Mouse (Mus musculus) CH12F3 (cell line): ENCODE measurements around the gene Wwc1.
"Not testable (repeated sequence)": the region's sequence is repeated elsewhere in the genome, so short reads cannot be mapped to it uniquely, and the experiment has no call there.

ENCODE experiments used
- in situ Hi-C: fragments of 300-500 bp; cut with MboI; formaldehyde crosslinking; loops from 2 replicates; pipeline ENCODE4 v1.14.3; 2020; ENCODE audit warnings: low sequenced_read_pairs

Wwc1 gene

DNA sequence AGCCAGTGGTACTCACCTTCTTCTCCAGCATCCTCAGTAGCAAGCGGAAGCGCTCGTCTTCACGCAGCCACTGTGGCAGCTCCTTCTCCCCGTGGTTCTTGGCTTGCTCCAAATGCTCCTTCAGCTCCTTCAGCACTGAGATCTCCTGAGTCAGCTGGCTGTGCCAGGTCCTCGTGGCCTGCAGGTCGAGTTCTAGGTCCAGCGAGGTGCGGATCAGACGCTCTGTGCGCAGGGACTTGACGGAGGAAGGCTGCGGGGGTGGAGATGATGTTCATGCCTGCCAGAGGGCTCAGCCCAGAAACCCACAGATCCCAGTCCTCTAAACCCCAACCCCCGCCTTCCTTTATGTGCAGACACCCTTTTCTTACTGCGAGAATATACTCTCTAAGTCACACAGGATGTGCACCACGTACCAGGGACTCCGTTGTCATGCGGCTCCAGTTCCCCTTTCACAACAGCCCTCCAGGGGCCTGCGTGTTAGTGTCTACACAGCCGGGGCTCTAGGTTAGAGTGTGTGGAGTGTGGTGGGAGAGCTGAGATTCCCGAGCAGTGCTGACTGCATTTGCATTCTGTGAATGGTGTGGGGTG, 138.5 kb downstream of the Wwc1 start:
- in situ Hi-C loops, result no loop called here

DNA sequence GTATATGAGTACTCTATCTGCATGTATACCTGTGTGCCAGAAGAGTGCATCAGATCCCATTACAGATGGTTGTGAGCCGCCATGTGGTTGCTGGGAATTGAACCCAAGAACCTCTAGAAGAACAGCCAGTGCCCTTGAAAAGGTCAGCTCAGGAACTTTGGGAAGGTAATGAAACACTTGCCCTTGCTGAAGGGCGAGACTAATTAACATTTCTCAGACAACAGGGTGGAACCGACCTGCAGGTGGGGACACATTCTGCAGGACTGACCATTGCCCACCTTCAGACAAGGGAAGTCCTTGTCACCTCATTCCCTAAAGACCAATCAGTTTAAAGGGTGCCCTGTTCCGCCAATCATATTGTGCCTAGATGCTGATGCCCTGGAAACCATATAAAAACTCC, 139.5 kb downstream of the Wwc1 start:
- in situ Hi-C loops, result not testable (repeated sequence)

DNA sequence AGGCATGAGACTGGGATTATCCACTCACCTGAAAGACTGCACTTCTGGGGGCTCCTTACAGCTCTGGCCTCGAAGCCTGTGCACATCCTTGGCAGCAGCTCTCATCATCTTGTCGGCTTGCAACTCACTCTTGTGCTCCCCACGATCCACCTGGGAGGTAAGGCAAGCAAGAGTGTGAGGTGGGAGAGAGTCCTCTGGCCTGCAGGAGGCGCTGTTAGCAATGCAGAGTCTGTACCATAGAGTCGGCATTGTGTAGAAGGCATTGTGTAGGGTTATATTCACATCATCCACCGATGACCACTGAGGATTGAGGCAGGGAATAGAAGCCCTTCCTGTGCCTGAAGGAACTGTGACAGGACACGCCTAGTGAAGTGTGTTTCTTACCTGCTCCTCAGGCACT, 140.0 kb downstream of the Wwc1 start:
- in situ Hi-C loops, result no loop called here

DNA sequence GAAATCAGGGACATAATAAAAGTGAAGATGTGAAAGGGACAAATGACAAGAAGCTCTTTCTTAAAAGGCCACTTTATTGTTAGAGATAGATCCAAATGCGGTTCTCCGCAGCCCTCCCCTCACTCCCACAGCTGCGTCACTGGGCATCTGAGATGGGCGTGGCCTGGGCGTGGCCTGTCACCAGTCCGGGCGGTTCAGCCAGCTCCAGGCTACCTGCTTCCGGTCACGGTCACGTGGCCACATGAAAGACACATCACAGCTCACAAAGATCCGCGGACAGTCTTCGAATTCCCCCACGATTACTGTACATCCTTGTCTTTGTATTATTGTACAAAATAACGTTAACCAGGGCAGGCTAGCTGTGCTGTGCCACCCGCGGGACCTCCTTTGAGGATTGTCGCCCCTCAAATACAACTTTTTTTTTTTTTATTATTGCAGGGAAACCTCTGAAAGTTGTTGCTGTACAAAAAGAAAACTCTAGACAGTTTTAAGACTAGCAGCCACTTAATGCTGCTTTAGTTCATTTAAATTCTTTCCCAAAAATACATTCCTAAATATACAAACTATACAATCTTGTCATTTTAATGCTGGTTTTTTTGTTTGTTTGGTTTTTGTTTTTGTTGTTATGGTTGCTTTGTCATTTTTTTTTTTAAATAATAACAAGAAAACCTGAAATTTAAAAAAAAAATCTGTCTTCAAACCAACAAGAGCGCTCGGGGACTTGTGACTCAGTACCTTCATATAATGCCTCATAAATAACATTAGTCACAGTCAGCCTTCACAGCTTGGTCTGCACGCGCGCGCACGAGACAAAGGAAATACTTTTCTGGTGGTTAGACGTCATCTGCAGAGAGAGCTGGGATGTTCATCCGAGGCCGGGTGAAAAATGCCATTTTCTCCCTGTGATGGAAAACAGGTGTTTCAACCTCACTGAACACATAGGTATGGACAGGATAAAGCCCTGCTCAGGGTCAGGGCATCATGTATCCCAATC, 141.7 kb downstream of the Wwc1 start:
- in situ Hi-C loops, result no loop called here

DNA sequence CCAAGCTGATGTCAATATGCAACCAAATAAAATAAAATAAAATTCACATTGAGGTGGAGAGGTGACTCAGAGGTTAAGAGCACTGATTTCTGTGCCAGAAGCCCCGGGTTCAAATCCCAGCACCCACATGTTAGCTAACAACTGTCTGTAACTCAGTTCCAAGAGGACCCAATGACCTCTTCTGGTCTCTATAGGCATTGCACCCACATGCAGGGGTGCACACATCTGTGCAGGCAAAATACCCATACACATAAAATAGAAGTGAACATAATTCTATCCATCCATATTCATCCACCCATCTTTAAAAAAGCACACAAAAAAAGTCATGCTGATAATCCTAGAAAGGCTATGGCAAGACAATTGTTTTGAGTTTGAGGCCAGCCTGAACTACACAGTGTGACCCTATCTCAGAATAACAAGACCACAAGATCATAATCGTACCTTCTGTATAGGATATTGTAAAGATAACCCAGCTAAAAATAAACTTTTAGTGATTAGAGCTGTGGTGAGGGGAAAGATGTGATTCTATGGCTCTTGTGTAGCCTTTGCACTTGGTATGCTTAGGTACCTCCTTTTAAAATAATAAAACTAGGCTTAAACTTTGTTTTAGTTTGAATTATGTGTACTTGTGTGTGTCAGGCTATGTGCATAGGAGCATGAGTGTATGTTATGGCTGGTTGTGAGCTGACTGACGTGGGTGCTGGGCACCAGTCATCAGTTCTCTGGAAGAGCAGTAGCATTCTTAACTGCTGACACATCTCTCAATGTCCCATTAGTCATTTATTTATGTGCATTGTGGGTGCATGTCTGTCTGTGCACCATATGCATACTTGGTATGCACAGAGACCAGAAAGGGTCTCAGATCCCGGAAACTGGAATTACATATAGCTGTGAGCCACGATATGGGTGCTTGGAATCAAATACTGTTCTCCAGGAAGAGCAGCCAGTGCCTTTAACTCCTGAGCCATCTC, 142.9 kb downstream of the Wwc1 start:
- in situ Hi-C loops, result no loop called here

DNA sequence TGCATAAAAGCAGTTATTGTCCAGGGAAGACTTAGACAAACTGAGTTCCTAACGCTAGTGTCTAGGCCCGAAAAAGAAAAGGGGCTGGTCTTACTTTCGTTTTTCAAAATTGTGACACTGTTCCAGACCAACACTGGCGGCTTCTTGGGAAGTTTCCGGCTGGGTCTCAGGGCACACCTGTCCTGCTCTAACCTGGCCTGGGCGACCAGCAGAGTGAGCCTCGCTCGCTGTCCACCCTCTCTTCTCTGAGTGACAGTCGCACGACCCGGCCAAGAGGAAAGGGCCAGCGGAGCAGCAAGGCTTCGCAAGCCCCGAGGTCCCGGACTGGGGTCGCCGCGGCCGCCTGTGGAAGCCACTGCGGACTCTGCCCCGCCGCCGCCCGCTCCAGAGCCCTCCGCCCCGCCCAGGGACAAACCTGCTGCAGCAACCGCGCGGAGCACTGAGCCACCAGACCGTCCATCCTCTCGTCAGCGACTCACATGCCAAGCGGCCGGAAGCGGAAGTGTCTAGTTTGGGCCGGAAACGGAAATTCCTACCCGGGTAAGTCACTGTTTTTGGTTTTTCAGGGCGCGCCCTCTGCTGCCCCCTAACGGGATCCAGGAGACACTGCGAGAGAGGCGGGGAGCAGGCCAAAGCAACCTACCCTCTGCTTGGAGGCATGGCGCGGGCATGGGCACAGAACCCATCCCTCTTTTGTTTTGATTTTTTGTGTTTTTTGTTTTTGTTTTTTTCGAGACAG, 146.1 kb downstream of the Wwc1 start, which contains the start of gene Rars:
Gene Rars (minus strand): TSS at position 485 of the 739 bp plus-strand sequence.
- in situ Hi-C loops, result no loop called here

DNA sequence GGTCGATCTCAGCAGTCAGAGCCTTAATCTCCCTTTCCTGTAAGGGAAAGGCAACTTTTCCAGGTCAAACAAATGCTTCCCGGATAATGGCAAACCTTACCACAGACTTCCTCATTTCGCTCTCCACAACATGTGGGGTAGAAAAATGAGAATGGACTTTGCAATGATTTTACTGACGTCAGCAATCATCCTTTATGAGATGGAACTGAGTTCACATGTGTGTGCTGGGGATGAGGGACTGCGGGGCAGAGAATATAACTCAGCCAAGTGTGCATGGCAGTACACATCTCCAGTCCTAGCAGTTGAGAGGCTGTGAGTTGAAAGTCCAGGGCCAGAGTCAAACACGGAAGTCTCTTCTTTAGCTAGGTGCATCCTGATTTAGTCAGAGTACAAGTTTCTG, 147.1 kb downstream of the Wwc1 start:
- in situ Hi-C loops, result no loop called here

DNA sequence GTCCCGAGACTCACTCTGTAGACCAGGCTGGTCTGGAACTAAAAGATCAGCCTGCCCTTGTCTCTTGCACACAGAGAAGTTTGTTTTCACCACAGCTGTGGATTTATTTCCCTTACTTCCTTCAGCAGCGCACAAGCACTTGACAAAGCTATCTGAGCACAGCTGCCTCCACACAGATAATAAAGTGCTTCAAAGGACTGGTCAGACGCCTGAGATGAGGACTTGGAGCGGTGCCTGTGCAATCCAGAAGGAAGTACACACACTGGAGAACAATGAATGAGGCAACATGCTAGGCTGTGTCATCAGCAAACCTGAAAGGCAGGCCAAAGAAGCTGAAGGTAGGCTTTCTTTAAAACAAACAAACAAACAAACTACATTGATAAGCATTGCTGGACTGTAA, 148.2 kb downstream of the Wwc1 start:
- in situ Hi-C loops, result no loop called here

DNA sequence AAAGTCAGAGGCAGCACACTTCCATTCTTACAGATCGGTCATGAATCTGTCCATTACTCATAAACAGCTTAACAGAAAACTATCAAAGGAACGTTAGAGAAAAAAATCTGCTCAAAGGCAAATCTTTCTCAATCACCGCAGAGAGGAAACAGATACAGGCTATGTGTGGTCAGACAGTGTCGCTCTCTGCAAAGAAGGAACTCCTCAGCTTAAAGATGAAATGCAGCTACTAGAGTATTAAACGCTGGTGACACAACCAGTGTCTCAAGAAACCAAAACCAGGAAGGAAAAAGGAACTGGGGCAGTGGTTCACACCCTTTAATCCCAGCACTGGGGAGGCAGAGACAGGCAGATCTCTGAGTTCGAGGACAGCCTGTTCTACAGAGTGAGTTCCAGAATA, 152.6 kb downstream of the Wwc1 start:
- in situ Hi-C loops, result no loop called here

DNA sequence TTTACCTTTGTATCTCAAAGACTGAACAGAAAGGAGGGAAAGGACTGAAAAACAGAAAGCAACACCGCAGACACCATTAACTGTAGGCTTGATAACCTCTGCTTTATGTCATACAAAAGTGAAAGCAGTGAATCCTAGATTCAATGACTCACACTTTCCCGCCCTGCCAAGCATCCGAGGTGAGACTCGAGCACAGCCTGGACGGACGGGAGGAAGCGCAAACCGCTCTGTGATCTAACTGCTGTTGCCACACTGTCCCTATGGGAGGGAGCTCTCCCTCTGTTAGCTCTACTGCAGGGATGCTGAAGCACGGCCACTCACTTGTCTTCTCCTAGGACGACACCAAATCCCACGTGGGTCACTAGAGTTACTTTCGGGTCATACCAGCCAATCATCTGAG, 164.0 kb downstream of the Wwc1 start:
- in situ Hi-C loops, result no loop called here

DNA sequence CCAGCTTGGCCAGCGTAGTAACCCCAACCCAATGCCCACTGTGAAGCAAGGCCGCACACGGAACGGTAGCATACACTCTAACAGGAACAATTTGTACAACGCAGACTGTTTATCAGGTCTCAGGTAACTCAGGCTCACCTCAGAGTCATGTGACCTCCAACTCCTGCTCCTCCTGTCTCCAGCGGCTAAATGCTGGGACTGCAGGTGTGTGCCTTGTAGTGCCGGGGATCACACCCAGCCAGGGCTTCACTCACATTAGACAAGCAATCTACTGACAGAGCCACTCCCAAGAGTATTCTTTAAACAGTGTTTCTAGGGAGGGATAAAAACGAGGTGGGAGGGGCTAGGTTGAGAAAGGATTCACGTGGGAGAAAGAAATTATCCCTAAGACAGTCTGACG, 168.9 kb downstream of the Wwc1 start:
- in situ Hi-C loops, result no loop called here

DNA sequence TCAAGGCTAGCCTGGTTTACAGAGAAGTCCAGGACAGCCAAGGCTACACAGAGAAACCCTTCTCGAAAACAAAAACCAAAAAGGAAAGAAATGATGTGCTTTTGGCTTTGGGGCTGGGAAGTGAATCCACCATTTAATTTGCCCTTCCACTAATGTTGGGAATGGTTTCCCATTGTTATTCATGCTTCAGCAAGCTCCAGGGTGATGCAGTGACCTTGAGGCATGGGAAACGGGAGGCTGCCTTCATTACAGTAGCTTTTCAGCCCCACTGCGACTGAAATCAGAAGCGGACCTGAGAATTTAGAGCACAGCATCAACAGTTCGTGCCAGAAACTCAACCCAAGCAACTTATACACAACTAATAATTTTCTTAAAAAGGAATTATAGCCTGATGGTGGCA, 179.0 kb downstream of the Wwc1 start:
- in situ Hi-C loops, result no loop called here

DNA sequence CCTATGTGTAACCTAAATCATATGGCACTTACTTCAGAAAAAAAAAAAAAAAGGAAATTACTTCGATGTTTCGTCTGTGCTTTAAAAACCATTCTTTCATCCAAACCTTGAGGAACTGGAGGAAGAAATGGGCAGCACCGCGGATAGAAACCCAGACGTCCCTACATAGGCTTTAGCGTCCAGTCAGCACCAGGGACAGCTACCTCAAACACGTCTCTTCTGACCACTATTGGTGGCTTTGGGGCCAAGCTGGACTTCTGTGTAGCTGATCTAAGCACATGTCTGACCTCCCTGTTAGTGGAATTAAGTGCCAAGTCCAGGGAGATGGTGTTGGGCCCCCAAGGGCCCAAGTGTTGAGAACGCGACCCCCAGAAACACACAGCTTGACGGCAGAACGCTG, 181.5 kb downstream of the Wwc1 start, which contains the start of gene Fbll1:
Gene Fbll1 (minus strand): TSS at position 11 of the 400 bp plus-strand sequence.
- in situ Hi-C loops, result no loop called here

DNA sequence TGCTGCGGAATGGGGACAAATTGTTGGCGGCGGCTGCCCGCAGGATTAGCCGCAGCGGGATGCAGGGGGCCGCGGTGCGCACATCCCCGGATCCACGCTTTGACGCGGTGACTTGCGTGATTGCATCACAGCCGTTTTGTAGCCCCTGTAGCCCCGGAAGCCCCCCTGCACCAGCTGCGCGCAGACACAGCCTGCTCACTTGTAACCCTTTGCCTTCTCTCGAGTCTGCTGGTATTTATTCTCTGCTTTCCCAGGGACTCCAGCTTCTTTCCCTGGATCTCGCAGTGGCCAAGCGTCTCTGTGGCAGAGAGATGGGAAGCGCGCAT, 181.9 kb downstream of the Wwc1 start:
- in situ Hi-C loops, result no loop called here

DNA sequence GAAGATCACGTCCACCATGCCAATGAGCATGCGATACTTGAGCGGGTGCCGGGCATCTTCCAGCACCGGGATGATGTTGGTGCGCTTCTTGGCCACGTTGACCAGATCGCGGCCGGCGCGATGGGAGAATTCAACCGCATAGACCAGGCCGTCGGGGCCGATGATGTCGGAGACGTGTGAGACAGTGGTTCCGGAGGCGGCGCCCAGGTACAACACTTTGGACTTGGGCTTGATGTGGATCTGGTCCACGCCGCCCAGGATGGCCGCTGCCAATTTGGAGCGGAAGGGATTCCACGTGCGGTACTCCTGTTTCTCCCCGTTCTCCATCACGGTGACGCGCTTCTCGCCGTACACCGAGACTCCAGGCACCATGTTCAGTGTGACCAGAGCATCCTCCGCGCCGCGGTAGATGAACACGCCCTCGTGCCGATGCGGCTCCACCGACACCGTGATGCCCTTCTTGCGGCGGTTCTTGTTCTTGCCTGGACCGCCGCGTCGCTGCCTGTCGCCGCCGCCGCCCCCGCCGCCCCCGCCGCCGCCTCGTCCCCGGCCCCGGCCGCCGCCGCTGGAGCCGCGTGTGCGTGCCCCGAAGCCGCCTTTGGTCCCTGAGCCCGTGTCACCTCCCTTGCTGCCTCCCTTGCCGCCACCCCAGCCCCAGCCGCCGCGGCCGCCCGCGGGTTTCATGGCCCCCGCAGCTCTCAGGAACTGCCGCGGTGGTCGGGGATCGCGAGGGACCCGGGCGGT, 182.4 kb downstream of the Wwc1 start:
- in situ Hi-C loops, result no loop called here

DNA sequence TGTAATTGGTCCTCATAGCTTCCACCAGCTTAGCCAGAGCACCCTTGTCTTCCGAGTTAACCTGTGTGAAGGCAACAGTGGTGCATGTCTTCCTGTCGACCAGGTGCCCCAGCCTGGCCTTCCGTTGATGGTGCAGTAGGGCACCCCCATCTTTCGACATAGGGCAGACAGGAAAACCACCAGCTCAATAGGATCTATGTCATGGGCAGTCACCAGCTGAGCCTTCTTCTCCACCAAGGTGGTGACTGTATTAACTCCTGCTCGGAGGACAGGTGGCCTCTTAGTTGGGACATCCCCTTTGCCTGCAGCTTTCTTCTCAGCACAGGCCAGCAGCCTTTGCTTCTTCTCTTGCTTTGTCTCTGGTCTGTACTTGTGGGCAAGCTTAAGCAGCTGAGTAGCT, 187.5 kb downstream of the Wwc1 start:
- in situ Hi-C loops, result not testable (repeated sequence)

DNA sequence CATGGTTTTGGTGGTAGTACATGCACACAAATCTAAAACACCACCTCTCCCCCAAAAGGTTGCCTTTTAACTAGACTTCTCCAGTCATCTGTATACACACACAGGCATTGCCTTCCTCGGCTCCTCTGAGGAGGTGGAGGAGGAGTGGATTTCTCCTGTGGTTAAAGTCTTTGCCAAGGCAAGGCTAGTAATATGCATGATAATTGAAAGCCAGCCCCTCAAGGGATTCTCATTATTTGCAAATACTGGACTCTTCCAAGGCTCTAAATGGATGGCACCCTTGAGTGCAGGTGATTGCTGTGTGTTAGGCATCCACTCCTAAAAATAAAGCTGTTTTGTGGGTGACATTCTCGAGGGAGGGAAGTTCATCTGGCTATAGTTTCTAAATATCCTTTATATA, 191.9 kb downstream of the Wwc1 start:
- in situ Hi-C loops, result no loop called here
